Mouse (Mus musculus) natural killer cell, adult 2 months (primary cell): ENCODE results near the gene Flnb.
A peak's percentile ranks its signal among the peaks of the same experiment; 100 is the strongest.

Experiments used
- DNase-seq, 2 experiments: peaks; one replicate each; pipeline ENCODE4 v3.0.0; 2022; ENCODE audit warnings: low spot score in 2 of 2

Gene Flnb

GRCm38 (mm10) chr14:7992158-7992557, 174.4 kb downstream of the Flnb start:
- no peak for DNase-seq

GRCm38 (mm10) chr14:7994271-7994767, 176.6 kb downstream of the Flnb start, which contains the start of gene Dnase1l3:
TSS of gene Dnase1l3 (minus strand) at chr14:7994573.
- DNase-seq: peak in 1 of 2 experiments; percentile 59

- peak; percentile 83 to 92 for DNase-seq
These were observed 179.5 kb downstream of the Flnb start for GRCm38 (mm10) chr14:7997255-7997696.

- DNase-seq: no peak
These were observed 181.3 kb downstream of the Flnb start for GRCm38 (mm10) chr14:7999030-7999429.

- no peak for DNase-seq
These were observed 181.7 kb downstream of the Flnb start for GRCm38 (mm10) chr14:7999435-7999834.

- no peak for DNase-seq
These were observed 182.5 kb downstream of the Flnb start for GRCm38 (mm10) chr14:8000247-8000646.
